Mouse (Mus musculus) bone marrow, adult 2 months (tissue): ENCODE data around the gene Fn3krp.

Source experiments
- CTCF ChIP-seq: fragments of 200-500 bp; IDR thresholded peaks from 2 replicates; pipeline ENCODE4 v1.5.1; 2011; ENCODE audit warnings: low read length, control low read depth; ENCODE audit not compliant: control insufficient read depth, insufficient read depth
- POLR2A ChIP-seq: fragments of 200-500 bp; IDR thresholded peaks from 2 replicates; pipeline ENCODE4 v1.6.1; 2011; ENCODE audit warnings: low read depth, mild to moderate bottlenecking, control low read depth, low read length, borderline replicate concordance; ENCODE audit not compliant: control insufficient read depth

DNA sequence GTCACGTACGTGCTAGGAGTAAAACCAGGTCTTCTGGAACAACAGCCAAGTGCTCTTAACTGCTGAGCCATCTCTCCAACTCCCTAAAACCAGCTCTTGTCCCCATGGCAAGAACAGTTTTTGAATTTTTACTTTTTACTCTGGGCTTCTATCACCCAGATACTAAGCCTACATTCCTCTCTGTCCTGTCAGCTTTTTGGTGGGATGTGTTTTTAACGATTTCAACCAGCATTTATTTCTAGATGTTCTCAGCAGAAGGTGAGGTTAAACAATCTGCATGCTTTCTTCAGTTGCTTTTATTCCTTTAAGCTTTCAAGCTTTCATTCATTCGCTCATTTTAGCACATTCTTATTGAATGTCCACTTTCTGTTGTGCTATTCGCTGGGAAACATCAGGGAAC lies 3.2 kb upstream of the Fn3krp start:
- TF ChIP-seq CTCF: no peak
- no peak for TF ChIP-seq POLR2A
